ENCODE assay signal across 7 mouse cellular contexts in the genomic region with DNA sequence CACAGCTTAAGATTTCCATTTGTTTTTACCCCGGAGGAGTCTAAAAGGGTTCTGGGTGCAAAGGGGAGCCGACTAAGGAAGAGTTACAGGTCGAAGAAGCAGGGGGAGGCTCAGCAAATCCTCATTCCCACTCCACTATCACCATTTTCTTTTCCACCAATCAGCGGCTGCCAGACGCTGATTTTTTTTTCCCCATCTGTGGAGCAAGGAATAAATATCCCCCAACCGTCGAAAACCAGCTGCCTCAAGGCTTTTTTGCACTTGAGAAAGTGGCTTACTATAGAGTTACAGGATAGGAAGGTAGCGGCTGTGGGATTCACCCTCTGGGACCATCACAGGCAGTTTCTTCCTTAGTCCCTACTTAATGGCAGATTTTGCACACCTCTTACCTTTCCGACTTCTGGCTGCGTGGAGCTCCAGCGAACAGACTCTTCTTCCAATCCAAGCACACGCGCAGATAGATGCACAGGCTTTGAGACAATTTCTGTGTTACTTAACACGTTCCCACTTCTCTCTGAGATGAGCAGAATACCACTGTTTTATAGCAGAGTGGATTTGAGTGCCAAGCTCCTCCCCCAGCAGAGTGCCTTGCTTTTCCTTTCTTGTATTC. TPM values are rescaled to one million over a fixed set of nuclear protein-coding genes. Genes with fewer than 3 reads are reported as not detected.
DNase-seq lines count a peak whose midpoint lies in the region; ATAC-seq lines count a peak whose summit lies in the region.

TSS of gene Snca (minus strand) at position 574 of the 610 bp plus-strand sequence.

- peak within 1 kb of the TSS; percentile 84 for H3K4me2 ChIP-seq in forebrain, embryonic 13.5 days
- H3K4me2 ChIP-seq in intestine, embryonic 14.5 days (ENCODE audit: low read length): peak within 1 kb of the TSS; percentile 93
- H3K4me2 ChIP-seq in neural tube, embryonic 11.5 days (ENCODE audit: low read depth): peak within 1 kb of the TSS; percentile 55

- no peaks in the 10 kb centered on the region for H3K36me3 ChIP-seq in forebrain, embryonic 13.5 days (ENCODE audit: poor library complexity, severe bottlenecking)
- no peaks in the 10 kb centered on the region for H3K36me3 ChIP-seq in intestine, embryonic 14.5 days (ENCODE audit: control insufficient read depth, insufficient read depth, low read length)
- H3K36me3 ChIP-seq in neural tube, embryonic 11.5 days (ENCODE audit: control insufficient read depth, insufficient read depth, low read length): no peaks in the 10 kb centered on the region

- 2% methylated on average over 14 of the region's 14 CpGs for WGBS in forebrain, embryonic 13.5 days
- 3% methylated on average over 14 of the region's 14 CpGs for WGBS in intestine, embryonic 14.5 days
- 2% methylated on average over 14 of the region's 14 CpGs for WGBS in neural tube, embryonic 11.5 days

- no peaks in the 10 kb centered on the region for H3K27me3 ChIP-seq in forebrain, embryonic 13.5 days
- H3K27me3 ChIP-seq in intestine, embryonic 14.5 days (replicated peaks; ENCODE audit: control insufficient read depth, insufficient read depth, low read length): peaks cover 6% of the 10 kb centered on the region; the same call in 1 of the 2 replicates
- no peaks in the 10 kb centered on the region for H3K27me3 ChIP-seq in neural tube, embryonic 11.5 days (ENCODE audit: control insufficient read depth, insufficient read depth, low read length)

- no peaks in the 10 kb centered on the region for H3K9me3 ChIP-seq in forebrain, embryonic 13.5 days (replicated peaks)
- no peaks in the 10 kb centered on the region for H3K9me3 ChIP-seq in intestine, embryonic 14.5 days (ENCODE audit: control insufficient read depth, low read length)
- H3K9me3 ChIP-seq in neural tube, embryonic 11.5 days (ENCODE audit: control insufficient read depth, low read length): no peaks in the 10 kb centered on the region

- DNase-seq in R1 (ENCODE audit: low read depth, low spot score): peak; percentile 15
- peak; percentile 30 for DNase-seq in c-Kit-negative CD71-positive TER-119-positive erythroid progenitor cells, embryonic 14.5 days (ENCODE audit: low read depth, low spot score)
- peak; percentile 69 for DNase-seq in intestine, embryonic 14.5 days (ENCODE audit: low spot score)
- peak; percentile 27 for DNase-seq in left cerebral cortex, postnatal 4 days
- no peak for DNase-seq in neural tube, embryonic 11.5 days (ENCODE audit: low spot score)

- intact Hi-C loops in left cerebral cortex, postnatal 4 days (cut with DNase I): no loop called here

- H3K27ac ChIP-seq in forebrain, embryonic 13.5 days: peak within 1 kb of the TSS; percentile 85
- H3K27ac ChIP-seq in intestine, embryonic 14.5 days (ENCODE audit: low read depth): no peak within 1 kb of the TSS
- 0 out of 2 replicates have a peak within 1 kb of the TSS, but pooled peaks have one; percentile 42 for H3K27ac ChIP-seq in neural tube, embryonic 11.5 days (ENCODE audit: low read depth, low read length)

- peak; percentile 77 for ATAC-seq in forebrain, embryonic 13.5 days
- no peak for ATAC-seq in intestine, embryonic 14.5 days (replicated peaks; ENCODE audit: low FRiP score, low TSS enrichment, low read depth)
- peak; percentile 53; the same call in 1 of the 2 replicates for ATAC-seq in neural tube, embryonic 11.5 days (ENCODE audit: insufficient read depth, low FRiP score, low TSS enrichment)
- ATAC-seq in inflammation-experienced regulatory T-cells, adult 6 months: no peak

- peaks cover 19% of the 10 kb centered on the region for H3K4me1 ChIP-seq in forebrain, embryonic 13.5 days
- H3K4me1 ChIP-seq in intestine, embryonic 14.5 days (replicated peaks; ENCODE audit: control insufficient read depth, insufficient read depth, low read length): 0 out of 2 replicates have a peak, but pooled peaks cover 8% of the 10 kb centered on the region
- peaks cover 5% of the 10 kb centered on the region; the same call in 1 of the 2 replicates for H3K4me1 ChIP-seq in neural tube, embryonic 11.5 days (ENCODE audit: control insufficient read depth, insufficient read depth, low read length)

- peak within 1 kb of the TSS; percentile 57 for H3K4me3 ChIP-seq in forebrain, embryonic 13.5 days
- peak within 1 kb of the TSS; percentile 46 for H3K4me3 ChIP-seq in intestine, embryonic 14.5 days (ENCODE audit: low read depth, low read length)
- H3K4me3 ChIP-seq in neural tube, embryonic 11.5 days (ENCODE audit: low read depth, low read length): peak within 1 kb of the TSS; percentile 37

- peak within 1 kb of the TSS; percentile 71 for H3K9ac ChIP-seq in forebrain, embryonic 13.5 days
- H3K9ac ChIP-seq in intestine, embryonic 14.5 days (ENCODE audit: low read length): peak within 1 kb of the TSS; percentile 37
- peak within 1 kb of the TSS; percentile 65 for H3K9ac ChIP-seq in neural tube, embryonic 11.5 days (ENCODE audit: low read length)

RNA-seq across cellular contexts. Expression of gene Snca, which starts in this region (rescaled TPM):
- polyA plus RNA-seq in forebrain, embryonic 13.5 days (2015; fragmentation: Nextera tagmentation; extraction: Ambion mirVana): 54.7 and 57.7 TPM in 2 replicates
- polyA plus RNA-seq in intestine, embryonic 14.5 days (2014; fragmentation: Nextera tagmentation; extraction: Ambion mirVana): 17.7 and 19.3 TPM in 2 replicates
- 100 to 1,000 TPM; 295 to 330 TPM for total RNA-seq in left cerebral cortex, postnatal 4 days (2021)
- polyA plus RNA-seq in neural tube, embryonic 11.5 days (2014; fragmentation: Nextera tagmentation; extraction: Ambion mirVana): 35.6 and 42.1 TPM in 2 replicates
- polyA plus RNA-seq in inflammation-experienced regulatory T-cells, adult 6 months (2017; shearing (Covaris generic)): not detected

Comparison
In these comparisons a context has a peak if more than half of its experiments do, and no peak if none do; other contexts are left out.
1. RNA of gene Snca (polyA plus RNA-seq): 54.7 to 57.7 TPM in forebrain, embryonic 13.5 days, 35.6 to 42.1 TPM in neural tube, embryonic 11.5 days and 17.7 to 19.3 TPM in intestine, embryonic 14.5 days; not detected in inflammation-experienced regulatory T-cells, adult 6 months; every median in the first group is over 10 times any median in the second.
2. ATAC-seq: peak in forebrain, embryonic 13.5 days (single experiment) and neural tube, embryonic 11.5 days (single experiment); none in intestine, embryonic 14.5 days (single experiment) and inflammation-experienced regulatory T-cells, adult 6 months (single experiment).
3. Peak in every context shown above with its lines, with median percentiles within 50 percentile points of each other: H3K4me2 ChIP-seq, H3K4me3 ChIP-seq and H3K9ac ChIP-seq.